Mouse (Mus musculus) thymus, adult 2 months (tissue): ENCODE measurements at regions not wholly inside any gene's neighbourhood (a gene's known extent, or its start where the extent isn't known, plus 50 kb on each side); places are given as distances from the start of the nearest gene placed in this dataset.
"Not testable (repeated sequence)": the region's sequence is repeated elsewhere in the genome, so short reads cannot be mapped to it uniquely, and the experiment has no call there.

ENCODE experiments used
- DNase-seq: peaks from one replicate; pipeline ENCODE4 v3.0.0; 2021
- H3K27ac ChIP-seq: fragments of 200-500 bp; 2 replicates; pipeline ENCODE4 v1.5.1; 2012; ENCODE audit warnings: low read length, control low read depth; ENCODE audit not compliant: control insufficient read depth, insufficient read depth
- H3K27me3 ChIP-seq: fragments of 200-500 bp; 2 replicates; pipeline ENCODE4 v1.6.1; 2012; ENCODE audit warnings: mild to moderate bottlenecking, low read length, moderate library complexity, mixed read lengths; ENCODE audit not compliant: control insufficient read depth, insufficient read depth
- H3K36me3 ChIP-seq: fragments of 200-500 bp; 2 replicates; pipeline ENCODE4 v1.6.1; 2012; ENCODE audit warnings: mild to moderate bottlenecking, low read length, moderate library complexity; ENCODE audit not compliant: control insufficient read depth, insufficient read depth
- H3K4me1 ChIP-seq: fragments of 200-500 bp; replicated peaks from 2 replicates; pipeline ENCODE4 v1.6.1; 2012; ENCODE audit warnings: low read length; ENCODE audit not compliant: control insufficient read depth, insufficient read depth
- H3K4me3 ChIP-seq: fragments of 200-500 bp; 2 replicates; pipeline ENCODE4 v1.5.1; 2012; ENCODE audit warnings: mild to moderate bottlenecking, low read length, control low read depth, moderate library complexity; ENCODE audit not compliant: control insufficient read depth, insufficient read depth
- CTCF ChIP-seq: fragments of 200-500 bp; IDR thresholded peaks from 2 replicates; pipeline ENCODE4 v1.5.1; 2012; ENCODE audit warnings: mild to moderate bottlenecking, control low read depth, low read length, moderate library complexity, borderline replicate concordance; ENCODE audit not compliant: control insufficient read depth, poor library complexity, insufficient read depth; ENCODE audit errors: extremely low read depth
- POLR2A ChIP-seq: fragments of 200-500 bp; IDR thresholded peaks from 2 replicates; pipeline ENCODE4 v1.6.1; 2012; ENCODE audit warnings: mild to moderate bottlenecking, low read length, control low read depth, moderate library complexity; ENCODE audit not compliant: control insufficient read depth, poor library complexity, insufficient read depth; ENCODE audit errors: extremely low read depth
- WGBS: fragments of 180-500 bp; shearing (Covaris S2); methylation state at CpG from one replicate; pipeline ENCODE4 v1.1.7; 2018; 5-methylcytosine and 5-hydroxymethylcytosine counted together

DNA sequence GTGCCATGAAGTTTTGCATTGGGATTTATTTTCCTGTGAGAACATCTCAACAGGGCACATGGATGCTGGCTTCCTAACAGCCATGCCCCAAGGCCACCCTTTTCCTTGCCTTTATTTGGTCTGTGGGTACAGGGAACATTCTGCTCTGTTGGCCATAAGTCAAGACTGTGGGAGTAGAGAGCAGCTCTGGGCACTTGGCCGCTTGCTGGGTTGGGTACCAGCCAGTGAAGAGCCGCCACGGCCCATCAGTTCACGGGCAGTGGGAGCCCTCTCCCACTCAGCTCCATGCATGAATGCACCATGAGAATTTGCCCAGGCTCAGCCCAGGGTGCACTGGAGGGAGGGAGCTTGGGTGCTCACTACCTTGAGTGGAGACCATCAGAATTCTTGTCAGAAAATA lies 116.6 kb downstream of the Bod1 start:
- Histone ChIP-seq H3K36me3 (no peaks in the 10 kb centered on the region), H3K4me3 (no peak overlapping the region), H3K27ac (no peak overlapping the region), H3K4me1 (no peaks in the 10 kb centered on the region), H3K27me3 (no peaks in the 10 kb centered on the region)
- no peak for TF ChIP-seq POLR2A
- no peak for TF ChIP-seq CTCF
- 93% methylated on average over 4 of the region's 4 CpGs for WGBS
- DNase-seq = no peak

GRCm38 (mm10) chr11:31551614-31552271 lies 119.9 kb downstream of the Bod1 start:
- H3K4me1 ChIP-seq = no peaks in the 10 kb centered on the region
- TF ChIP-seq POLR2A (no peak), CTCF (no peak)

GRCm38 (mm10) chr11:31550747-31551613 lies 120.7 kb downstream of the Bod1 start:
- no peak overlapping the region for H3K4me3 ChIP-seq
- 77% methylated on average over 6 of the region's 6 CpGs for WGBS
- no peak for TF ChIP-seq POLR2A
- no peak for TF ChIP-seq CTCF
- H3K27ac ChIP-seq = no peak overlapping the region
- no peaks in the 10 kb centered on the region for H3K27me3 ChIP-seq
- H3K4me1 ChIP-seq = no peaks in the 10 kb centered on the region
- no peak for DNase-seq
- no peaks in the 10 kb centered on the region for H3K36me3 ChIP-seq

More at GRCm38 (mm10) chr11:31551614-31552271, 119.9 kb downstream of the Bod1 start:
- H3K36me3 ChIP-seq = no peaks in the 10 kb centered on the region
- no peak overlapping the region for H3K4me3 ChIP-seq
- WGBS = 78% methylated on average over 10 of the region's 10 CpGs
- H3K27me3 ChIP-seq = no peaks in the 10 kb centered on the region
- DNase-seq = no peak
- no peak overlapping the region for H3K27ac ChIP-seq

DNA sequence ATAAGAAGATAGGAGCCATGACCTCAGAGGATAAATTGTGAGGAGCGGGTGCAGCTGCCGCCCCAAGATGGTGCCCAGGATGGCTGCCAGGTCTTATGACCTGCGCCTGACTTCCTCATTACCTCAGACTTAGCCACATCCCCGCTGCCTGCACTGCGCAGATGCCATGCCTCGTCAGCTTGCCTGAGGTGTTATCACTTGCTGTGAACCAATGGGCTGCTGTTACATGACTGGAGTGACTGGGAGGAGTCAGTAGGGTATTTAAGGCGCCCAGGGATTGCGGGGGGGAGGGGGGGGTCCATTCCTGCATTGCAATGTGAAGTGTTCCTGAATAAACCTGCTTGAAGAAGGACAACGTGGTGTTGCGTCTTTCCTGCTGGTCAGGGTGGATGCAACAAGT lies 126.2 kb downstream of the Bod1 start:
- 90% methylated on average over 10 of the region's 10 CpGs for WGBS
- not testable (repeated sequence) for H3K4me1 ChIP-seq, H3K4me3 ChIP-seq, H3K36me3 ChIP-seq, H3K27me3 ChIP-seq, H3K27ac ChIP-seq, DNase-seq

GRCm38 (mm10) chr11:31542635-31543219 lies 129.0 kb downstream of the Bod1 start:
- Histone ChIP-seq H3K36me3 (no peaks in the 10 kb centered on the region), H3K27me3 (no peaks in the 10 kb centered on the region), H3K4me1 (no peaks in the 10 kb centered on the region), H3K4me3 (no peak overlapping the region), H3K27ac (no peak overlapping the region)
- TF ChIP-seq CTCF (no peak), POLR2A (no peak)
- WGBS = 87% methylated on average over 8 of the region's 8 CpGs
- no peak for DNase-seq

DNA sequence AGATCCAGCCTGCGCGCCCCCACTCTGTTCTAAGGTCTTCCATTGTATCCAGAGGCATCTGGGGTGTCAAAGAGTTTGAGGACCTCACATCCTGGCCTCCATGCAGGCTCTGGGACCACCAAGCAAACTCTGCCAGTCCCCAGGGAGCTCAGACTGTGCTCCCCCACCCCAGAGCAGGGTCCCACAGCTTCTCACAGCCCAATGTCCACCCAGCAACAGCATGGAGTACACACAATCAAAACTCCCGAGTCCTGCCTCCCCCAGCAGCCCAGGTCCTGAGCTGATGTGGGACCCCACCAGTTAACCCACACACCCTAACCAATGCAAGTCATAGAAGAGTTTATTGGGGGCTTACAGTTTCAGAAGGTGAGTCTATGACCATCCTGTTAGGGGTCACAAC lies 130.3 kb downstream of the Bod1 start:
- H3K27me3 ChIP-seq = no peaks in the 10 kb centered on the region
- H3K36me3 ChIP-seq = no peaks in the 10 kb centered on the region
- H3K4me3 ChIP-seq = no peak overlapping the region
- 93% methylated on average over 3 of the region's 3 CpGs for WGBS
- TF ChIP-seq CTCF = no peak
- TF ChIP-seq POLR2A = no peak
- H3K27ac ChIP-seq = no peak overlapping the region
- no peaks in the 10 kb centered on the region for H3K4me1 ChIP-seq
- no peak for DNase-seq
